Mouse (Mus musculus) mouse embryonic stem cell (cell line): ENCODE measurements around the gene Jmjd8.

Source experiments
- in situ Hi-C, 2 experiments: fragments of 300-500 bp; cut with MboI; formaldehyde crosslinking; loops; 1 replicate in 1 of 2; 3 replicates in 1 of 2; pipeline ENCODE4 v1.14.3; 2019 to 2020; ENCODE audit warnings: low sequenced_read_pairs in 2 of 2, low pct_unique_long_range_greater_than_20kb in 1 of 2, mixed read lengths in 1 of 2; ENCODE audit not compliant: unreplicated experiment in 1 of 2

The Jmjd8 gene

DNA sequence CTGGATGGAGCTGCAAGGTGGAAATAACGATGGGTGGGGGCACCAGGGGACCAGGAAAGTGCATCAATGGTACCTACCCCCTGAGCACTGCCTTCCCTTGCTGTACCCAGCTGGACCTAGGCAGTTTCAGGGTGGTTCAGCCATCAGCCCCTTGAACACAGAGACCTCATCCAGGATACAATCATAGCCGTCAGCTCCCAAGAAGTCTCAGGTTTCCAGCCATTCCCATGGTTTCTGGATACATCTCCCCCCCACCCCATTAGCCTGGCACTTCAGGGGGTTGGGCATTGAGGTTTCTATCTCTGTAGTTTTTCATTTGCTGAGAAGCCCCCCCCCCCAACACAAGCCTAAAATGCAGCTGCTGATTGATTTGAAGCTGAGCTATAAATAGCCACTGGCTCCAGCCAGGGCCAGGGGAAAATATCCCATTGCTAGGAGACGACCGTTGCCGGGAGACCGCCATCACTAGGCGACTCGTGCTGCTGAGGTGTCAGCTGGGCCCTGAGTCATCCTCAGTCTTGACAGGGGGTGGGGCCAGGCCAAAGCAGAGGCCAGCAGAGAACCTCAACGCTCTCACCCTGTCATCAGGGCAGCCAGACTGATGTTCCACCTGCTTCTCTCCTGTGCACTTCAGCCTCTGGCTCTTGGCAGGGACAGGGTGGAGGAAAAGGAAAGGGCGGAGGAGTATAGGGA lies 25.7 kb upstream of the Jmjd8 start:
- in situ Hi-C loops: loop anchor here in 1 of 2 experiments (10.0 kb wide), 1 partner anchor 98 kb away; no protein-coding TSS in a partner anchor

DNA sequence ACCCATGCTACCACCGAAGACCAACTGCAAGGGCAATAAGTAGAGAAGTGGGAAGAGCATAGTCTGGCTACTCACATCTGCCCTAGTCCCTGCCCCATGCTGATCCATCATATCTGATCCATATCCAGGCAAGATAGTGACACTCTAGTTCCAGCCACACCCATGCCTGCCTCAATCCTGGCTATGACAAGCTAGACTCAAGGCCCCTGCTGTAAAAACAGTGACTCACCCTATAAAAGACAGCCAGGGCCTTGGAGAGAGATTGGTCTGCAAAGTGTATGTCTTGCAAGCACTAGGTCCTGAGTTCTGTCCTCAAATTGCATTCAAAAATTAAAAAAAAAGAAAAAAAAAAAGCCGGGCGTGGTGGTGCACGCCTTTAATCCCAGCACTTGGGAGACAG lies 22.2 kb upstream of the Jmjd8 start:
- in situ Hi-C loops: loop anchor here in 1 of 2 experiments (10.0 kb wide), 1 partner anchor 102 kb away; no protein-coding TSS in a partner anchor

DNA sequence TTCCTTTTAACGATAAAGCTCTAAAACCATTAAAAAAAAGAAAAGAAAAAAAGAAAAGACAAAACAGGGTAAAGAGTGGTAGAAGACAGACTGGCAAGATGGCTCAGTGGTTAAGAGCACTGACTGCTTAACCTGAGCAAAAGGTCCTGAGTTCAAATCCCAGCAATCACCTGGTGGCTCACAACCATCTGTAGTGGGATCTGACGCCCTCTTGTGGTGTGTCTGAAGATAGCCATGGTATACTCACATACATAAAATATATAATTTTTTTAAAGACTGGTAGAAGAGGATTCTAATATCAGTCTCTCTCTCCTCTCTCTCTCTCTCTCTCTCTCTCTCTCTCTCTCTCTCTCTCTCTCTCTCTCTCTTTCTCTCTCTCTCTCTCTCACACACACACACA lies 21.2 kb upstream of the Jmjd8 start:
- in situ Hi-C loops: loop anchor here in 1 of 2 experiments (10.0 kb wide), 1 partner anchor 103 kb away; no protein-coding TSS in a partner anchor

DNA sequence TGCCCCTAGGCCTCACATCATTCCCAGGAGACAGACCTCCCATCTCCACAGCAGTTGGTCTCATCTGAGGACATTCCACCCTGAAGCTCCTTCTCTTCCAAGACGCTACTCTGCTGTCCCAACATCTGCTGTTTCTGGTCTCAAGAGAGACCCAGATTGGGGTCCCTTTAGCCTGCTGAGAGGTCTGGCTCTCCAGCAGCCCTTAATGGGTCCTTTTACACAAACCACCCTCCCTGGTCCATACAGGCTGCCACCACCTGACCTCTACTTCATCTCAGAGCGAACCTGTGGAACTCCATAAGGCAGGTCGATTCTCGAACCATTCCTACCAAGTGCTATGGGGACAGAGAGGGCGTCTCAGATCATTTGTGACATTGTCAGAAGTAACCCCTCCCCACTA lies 20.6 kb upstream of the Jmjd8 start:
- in situ Hi-C loops: loop anchor here in 1 of 2 experiments (10.0 kb wide), 1 partner anchor 103 kb away; no protein-coding TSS in a partner anchor

DNA sequence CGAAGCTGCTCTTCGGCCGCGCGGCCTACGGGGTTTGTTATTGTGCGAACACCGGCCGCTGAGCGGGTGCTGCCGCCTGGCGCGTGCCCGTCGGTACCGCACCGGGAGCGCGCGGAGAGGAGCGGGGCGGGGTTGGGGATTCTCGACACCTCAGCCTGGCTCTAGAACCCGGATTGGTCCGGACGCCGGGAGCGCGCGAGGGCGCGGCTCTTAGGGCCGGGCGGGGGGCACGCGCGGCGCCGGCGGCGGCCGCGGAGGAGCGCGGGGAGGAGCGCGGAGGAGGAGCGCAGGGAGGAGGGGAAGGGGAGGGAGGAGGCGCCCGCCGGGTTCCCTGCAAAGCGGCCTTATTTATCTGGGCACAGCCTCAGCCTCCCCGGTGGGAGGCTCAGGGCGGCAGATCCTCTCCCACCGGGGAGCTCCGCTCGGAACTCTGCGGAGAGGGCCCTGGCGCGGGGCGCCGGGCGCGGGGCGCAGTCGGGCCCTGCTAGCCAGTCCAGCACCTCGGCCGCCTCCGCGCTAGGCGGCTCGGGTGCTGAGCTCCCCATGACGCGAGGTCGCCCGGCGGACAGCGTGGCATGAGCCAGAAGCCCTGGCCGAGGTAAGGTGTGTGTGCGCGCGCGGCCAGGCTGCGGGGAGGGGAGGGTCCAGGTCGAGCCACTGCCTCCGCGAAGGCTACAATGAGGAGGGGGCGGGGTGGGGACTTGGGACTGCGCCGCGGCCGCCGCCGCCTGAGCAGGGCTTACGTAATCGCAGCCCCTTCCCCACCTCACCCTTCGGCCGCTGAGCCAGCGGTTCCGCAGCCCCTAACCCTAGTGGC lies 19.7 kb upstream of the Jmjd8 start, which contains the start of gene Fbxl16:
Gene Fbxl16 (plus strand): TSS at position 297 of the 817 bp plus-strand sequence.
- in situ Hi-C loops: loop anchor here in 1 of 2 experiments (10.0 kb wide), 1 partner anchor 104 kb away; no protein-coding TSS in a partner anchor

DNA sequence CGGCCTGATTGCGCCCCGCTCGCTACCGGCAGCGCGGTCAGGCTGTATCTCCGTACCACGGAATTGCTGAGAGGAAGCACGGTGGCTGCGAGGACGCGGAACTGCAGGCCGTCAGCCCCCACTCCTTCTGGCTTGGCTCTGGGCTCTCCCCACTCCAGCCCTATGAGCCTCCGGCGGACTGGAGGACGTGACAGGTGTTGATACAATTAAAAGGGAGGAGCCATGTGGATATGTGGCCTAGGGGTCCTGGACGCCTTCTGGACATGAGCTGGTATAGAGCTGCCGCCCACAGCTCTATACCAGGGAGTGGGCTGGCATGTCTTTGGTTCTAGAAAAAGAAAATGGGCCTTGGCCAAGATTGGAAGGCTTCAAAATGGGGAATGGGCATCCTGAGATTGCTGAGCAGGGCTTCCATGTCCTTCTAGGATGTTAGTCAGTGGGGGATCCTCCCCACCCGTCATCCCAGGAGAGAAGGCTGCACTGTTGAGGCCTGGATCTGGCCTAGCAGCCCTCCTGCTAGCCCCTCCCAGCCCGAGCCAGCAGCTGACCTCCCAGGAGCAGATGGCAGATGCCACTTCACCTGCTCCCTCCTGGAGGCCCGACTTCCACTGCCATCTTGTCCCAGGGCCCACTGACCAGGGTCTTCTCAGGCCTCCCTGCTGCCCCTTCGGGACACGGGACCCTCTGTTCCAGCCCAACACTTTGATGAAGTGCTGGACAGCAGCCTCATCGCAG lies 18.9 kb upstream of the Jmjd8 start:
- in situ Hi-C loops: loop anchor here in 1 of 2 experiments (10.0 kb wide), 1 partner anchor 105 kb away; no protein-coding TSS in a partner anchor

DNA sequence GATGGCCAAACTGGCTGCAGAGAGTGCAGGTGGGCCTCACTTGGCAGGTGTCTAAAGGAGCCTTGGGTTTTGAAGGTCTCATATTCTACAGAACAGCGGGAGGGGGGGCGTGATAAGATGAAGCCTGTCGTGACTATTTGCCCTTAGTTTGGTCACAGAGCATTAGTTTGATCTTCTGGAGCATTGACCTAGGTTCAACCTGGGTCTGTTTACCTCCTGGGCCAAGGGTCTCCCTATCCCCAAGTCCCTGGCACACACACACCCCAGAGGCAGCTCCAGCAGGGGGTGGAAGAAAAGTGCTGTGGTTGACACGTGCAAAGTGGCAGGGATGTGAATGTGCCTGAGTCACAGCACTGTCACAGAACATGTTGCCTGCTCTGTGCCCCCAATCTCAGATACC lies 17.8 kb upstream of the Jmjd8 start:
- in situ Hi-C loops: no loop called here

DNA sequence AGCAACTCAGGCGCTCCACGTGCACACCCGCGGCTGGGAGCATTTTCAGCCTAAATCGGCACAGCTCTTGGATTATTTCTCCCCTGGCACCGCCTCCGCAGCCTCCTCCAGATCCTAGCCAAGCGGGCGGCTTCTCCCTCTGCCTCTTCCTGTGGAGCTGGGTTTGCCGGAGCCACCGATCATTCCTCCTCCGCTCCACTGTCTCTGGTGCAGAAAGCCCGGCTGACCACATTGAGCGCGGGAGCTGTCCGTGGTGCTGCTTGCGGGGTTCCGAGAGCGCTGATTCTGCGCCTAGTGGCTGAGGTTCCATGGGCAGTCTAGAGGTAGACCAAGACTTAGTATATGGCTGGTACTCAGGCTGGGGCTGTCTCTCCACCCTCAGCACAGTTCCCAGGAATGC lies 15.2 kb upstream of the Jmjd8 start:
- in situ Hi-C loops: no loop called here

DNA sequence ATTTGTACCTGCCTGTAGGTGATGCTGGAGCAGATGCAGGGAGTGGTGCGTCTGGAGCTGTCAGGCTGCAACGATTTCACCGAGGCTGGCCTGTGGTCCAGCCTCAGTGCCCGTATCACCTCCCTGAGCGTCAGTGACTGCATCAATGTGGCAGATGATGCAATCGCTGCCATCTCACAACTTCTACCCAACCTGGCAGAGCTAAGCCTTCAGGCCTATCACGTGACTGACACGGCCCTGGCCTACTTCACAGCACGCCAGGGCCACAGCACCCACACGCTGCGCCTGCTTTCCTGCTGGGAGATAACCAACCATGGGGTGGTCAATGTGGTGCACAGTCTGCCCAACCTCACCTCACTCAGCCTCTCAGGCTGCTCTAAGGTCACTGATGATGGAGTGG lies 11.0 kb upstream of the Jmjd8 start:
- in situ Hi-C loops: no loop called here

DNA sequence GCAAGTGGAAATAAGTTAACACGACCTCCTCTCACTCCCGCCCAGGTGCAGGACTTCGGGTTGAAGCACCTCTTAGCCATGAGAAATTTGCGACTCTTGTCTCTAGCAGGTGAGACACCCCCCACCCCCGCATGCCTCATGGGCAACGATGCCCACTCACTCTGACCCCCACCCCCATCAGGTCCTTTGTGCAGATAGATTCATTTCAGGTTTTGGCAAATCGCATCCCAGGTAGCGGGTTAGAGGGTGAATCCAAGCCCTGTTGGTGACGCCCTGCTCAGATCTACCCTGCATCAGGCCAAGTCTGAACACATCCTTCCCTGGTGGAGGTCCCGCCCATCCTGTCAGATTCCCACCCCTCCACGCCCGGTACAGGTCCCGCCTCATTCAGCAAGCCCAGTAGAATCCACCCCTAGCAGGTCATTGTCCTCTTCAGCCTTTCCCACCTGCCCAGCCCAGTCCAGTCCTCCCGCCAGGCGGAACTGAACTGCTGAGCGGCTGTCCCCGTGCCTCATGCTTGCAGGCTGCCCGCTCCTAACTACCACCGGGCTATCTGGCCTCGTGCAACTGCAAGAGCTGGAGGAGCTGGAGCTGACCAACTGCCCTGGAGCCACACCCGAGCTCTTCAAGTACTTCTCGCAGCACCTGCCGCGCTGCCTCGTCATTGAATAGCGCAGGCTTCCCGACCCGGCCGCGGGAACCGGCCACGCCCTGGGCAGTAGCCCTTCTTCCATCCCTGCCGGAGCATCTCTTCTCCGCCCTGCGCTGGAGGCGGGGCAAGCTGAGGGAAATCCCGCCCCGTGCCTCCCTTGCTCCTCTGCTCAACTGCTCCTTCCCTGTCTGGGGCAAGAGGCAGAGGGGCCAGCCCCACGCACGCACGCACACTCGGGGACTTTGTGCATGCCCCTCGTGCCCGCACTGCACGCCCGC lies 9.6 kb upstream of the Jmjd8 start:
- in situ Hi-C loops: no loop called here

DNA sequence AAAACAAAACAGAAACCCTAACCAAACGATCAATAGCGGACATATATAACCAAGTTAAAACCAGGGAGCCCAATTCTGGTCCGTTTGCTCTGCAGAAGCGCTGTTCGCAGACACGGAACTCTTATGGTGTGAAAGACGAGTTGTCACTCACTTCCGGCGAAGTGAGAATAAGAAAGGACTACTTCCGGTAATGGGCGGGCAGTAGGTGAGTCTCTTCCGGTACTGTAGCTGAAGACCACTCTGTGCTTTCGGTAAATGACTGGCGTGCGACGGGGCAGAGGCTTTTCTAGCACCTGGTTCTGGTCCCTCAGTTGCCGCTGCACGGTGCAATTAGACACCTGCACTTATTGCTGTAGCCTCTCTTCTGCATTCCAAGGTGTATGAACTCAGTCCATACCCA lies 5.2 kb upstream of the Jmjd8 start, which contains the start of gene Wdr24:
Gene Wdr24 (plus strand): TSS at position 176 of the 400 bp plus-strand sequence.
- in situ Hi-C loops: no loop called here

DNA sequence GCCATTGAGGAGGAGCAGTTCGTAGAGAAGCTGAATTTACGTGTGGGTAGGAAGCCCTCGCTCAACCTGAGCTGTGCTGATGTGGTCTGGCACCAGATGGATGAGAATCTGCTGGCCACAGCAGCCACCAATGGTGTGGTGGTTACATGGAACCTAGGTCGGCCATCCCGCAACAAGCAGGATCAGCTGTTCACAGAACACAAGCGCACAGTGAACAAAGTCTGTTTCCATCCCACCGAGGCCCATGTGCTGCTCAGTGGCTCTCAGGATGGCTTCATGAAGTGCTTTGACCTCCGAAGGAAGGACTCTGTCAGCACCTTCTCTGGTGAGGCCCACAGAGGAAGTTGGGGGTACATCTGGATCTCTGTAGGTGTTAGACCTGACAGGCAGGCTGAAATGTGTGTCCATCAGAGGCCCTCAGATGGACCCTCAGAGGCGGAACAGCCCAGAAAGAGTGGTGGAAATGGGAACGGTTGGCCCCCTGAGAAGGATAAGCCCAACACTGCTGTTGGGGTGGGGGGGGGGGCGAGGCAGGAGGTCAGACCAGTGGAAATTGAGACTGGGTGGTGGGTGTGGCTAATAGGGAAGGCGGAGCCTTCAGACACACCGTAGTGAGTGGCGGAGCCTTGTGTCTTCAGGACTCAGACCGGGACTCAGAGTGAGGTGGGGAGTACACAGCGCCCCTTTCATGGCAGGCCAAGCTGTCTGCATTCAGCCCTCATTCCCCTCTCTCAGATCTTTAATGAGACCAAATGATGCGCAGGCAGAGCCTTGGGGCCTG lies 4.1 kb upstream of the Jmjd8 start:
- in situ Hi-C loops: no loop called here

DNA sequence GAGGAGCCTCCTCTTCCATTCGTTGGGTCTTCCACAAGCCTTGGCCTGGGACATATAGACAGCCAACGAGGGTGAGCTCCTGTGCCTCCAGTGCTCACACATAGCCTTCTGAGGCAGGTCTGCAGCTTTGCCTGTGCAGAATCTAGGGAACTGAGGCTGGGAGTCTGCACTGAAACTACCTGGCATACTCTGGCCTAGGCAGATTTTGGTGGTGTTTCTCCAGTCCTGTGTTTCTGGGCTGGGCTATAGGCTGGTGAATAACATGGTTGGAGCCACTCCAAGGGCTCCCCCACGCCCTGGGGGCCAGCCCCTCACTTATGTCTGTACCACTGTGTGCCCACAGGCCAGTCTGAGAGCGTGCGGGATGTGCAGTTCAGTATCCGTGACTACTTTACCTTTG lies 3.4 kb upstream of the Jmjd8 start:
- in situ Hi-C loops: no loop called here

DNA sequence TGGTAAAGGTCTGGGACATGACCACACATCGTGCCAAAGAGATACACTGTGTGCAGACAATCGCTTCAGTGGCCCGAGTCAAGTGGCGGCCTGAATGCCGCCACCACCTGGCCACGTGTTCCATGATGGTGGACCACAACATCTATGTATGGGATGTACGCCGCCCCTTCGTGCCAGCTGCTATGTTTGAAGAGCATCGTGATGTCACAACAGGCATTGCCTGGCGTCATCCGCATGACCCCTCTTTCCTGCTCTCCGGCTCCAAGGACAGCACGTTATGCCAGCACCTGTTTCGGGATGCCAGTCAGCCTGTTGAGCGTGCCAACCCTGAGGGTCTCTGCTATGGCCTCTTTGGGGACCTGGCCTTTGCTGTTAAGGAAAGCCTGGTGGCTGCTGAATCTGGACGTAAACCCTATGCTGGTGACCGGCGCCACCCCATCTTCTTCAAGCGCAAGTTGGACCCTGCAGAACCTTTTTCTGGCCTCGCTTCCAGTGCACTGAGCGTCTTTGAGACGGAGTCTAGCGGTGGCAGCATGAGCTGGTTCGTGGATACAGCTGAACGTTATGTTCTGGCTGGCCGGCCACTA lies 2.6 kb upstream of the Jmjd8 start:
- in situ Hi-C loops: no loop called here

DNA sequence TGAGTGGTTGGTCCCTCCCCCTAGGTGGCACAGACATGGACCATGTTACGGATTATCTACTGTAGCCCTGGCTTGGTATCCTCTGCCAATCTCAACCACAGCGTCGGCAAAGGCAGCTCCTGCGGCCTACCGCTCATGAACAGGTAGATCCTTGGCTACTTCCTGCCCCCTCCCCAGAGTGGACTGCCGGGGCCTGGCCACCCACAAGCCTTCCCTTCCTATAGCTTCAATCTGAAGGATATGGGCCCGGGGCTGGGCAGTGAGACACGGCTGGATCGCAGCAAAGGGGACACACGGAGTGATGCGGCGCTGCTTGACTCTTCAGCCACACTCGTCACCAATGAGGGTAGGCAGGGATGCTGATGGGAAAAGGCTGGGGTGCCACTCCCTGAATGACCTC lies 1.7 kb upstream of the Jmjd8 start:
- in situ Hi-C loops: no loop called here

DNA sequence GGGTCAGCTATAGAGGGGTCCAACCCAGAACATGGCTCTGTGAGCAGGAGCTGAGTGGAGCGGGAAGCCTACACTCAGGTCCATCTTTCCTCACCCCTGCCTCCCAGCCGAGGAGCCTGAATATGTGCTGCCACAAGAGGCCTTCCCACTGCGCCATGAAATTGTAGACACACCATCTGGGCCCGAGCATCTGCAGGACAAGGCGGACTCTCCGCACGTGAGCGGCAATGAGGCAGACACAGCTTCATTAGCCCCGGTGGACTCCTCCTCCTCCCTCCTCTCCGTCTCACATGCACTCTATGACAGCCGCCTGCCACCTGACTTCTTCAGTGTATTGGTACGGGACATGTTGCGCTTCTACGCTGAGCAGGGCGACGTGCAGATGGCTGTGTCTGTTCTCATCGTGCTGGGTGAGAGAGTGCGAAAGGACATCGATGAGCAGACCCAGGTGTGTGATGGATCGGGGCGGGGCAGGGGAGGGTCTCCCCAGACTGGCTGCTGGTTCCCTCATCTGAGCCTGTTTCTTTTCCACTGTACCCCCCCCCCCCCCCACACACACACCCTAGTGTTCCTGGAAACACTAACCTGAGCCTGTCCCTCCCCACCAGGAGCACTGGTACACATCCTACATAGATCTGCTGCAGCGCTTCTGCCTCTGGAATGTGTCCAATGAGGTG lies 983 bp upstream of the Jmjd8 start:
- in situ Hi-C loops: no loop called here
